Mouse (Mus musculus): Measurements from ENCODE around the gene Csrnp1. TPM values are rescaled to one million over a fixed set of nuclear protein-coding genes. Genes with fewer than 3 reads are reported as not detected.

Csrnp1 gene
- polyA plus RNA-seq (2015; fragmentation: Nextera tagmentation; extraction: Ambion mirVana) = 9.6 and 9.8 TPM in 2 replicates

DNA sequence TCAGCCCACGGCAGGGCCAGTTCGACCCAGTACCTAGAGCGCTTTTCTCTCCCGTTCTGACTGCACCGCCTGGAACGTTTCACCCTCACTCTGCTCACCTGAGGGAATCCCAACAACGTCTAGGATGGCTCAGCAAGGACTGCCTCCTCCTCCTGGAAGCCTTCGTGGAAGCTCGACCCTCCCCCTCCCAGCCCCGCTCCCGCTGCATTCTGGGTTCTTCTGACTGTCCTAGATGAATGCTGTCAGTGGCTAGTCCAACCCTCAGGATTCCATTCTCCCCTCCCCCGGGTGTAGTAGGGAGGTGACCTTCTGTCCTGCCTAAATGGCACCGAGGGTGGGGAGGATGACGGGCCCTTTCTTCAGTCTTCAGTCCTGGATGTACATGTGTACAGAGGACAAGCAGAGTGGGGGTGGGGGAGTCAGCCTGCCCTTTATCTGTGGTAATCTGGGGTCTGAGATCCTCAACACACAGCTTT is at the start of gene Csrnp1:
Gene Csrnp1 (minus strand): TSS at position 123 of the 476 bp plus-strand sequence.
- Histone ChIP-seq H3K4me3 (ENCODE audit: low read length) (peak within 1 kb of the TSS; percentile 82), H3K4me2 (ENCODE audit: low read depth, low read length) (peak within 1 kb of the TSS; percentile 91), H3K27ac (ENCODE audit: low read length) (peak within 1 kb of the TSS; percentile 100), H3K27me3 (ENCODE audit: control insufficient read depth, insufficient read depth, low read depth, low read length) (no peaks in the 10 kb centered on the region), H3K9me3 (ENCODE audit: control insufficient read depth, low read length) (no peaks in the 10 kb centered on the region), H3K9ac (ENCODE audit: low read length) (peak within 1 kb of the TSS; percentile 87), H3K36me3 (ENCODE audit: control insufficient read depth, insufficient read depth, low read length) (no peaks in the 10 kb centered on the region), H3K4me1 (replicated peaks; ENCODE audit: control insufficient read depth, insufficient read depth, low read length) (peaks cover 39% of the 10 kb centered on the region)
- 5% methylated on average over 14 of the region's 14 CpGs for WGBS
- ATAC-seq (ENCODE audit: low read depth) = no peak

DNA sequence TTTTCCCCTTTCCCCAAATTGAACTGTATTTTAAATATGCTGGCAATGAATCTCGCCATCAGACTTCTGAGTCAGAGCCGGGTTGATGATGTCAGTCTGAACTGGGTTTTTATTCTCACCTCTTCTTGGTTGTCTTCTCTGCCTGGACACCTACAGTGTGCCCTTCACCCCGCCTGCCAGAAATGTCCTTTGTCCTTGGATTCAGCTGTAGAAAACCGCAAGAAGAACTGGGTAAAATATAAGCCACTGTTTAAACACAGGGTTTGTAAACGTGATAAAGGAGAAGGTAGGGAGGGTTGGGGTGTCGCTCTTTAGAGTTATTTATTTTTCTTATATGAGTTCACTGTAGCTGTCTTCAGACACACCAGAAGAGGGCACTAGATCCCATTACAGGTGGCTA is 48.3 kb upstream of the Csrnp1 start:
- no peaks in the 10 kb centered on the region for H3K27me3 ChIP-seq (ENCODE audit: control insufficient read depth, insufficient read depth, low read depth, low read length)
- no peak for ATAC-seq (ENCODE audit: low read depth)
- 60% methylated on average over 6 of the region's 6 CpGs for WGBS
- no peak overlapping the region for H3K27ac ChIP-seq (ENCODE audit: low read length)
- no peaks in the 10 kb centered on the region for H3K36me3 ChIP-seq (ENCODE audit: control insufficient read depth, insufficient read depth, low read length)
- no peaks in the 10 kb centered on the region for H3K9me3 ChIP-seq (ENCODE audit: control insufficient read depth, low read length)
- H3K4me3 ChIP-seq (ENCODE audit: low read length) = no peak overlapping the region
- H3K4me2 ChIP-seq (ENCODE audit: low read depth, low read length) = no peak overlapping the region
- H3K9ac ChIP-seq (ENCODE audit: low read length) = no peak overlapping the region
- no peaks in the 10 kb centered on the region for H3K4me1 ChIP-seq (replicated peaks; ENCODE audit: control insufficient read depth, insufficient read depth, low read length)

DNA sequence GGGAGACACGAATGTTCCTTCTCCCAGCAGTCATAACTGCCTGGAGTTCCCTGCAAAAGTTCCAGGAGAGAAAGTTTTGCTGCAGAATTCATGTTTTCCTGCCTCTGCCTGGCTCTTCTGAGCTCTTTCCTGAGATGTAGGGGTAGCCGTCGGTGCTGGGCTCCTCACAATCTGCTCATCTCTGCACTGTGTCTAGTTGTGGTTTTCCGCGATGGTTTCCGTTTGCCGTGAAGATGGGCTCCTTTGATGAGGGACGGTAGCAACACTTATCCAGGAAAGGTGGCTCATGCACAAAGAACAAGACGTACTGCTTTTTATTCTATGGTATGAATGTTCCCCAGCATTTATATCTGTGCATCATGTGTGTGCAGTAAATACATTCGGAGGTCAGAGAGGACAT is 46.0 kb upstream of the Csrnp1 start:
- Histone ChIP-seq H3K27ac (ENCODE audit: low read length) (no peak overlapping the region), H3K27me3 (ENCODE audit: control insufficient read depth, insufficient read depth, low read depth, low read length) (no peaks in the 10 kb centered on the region), H3K4me3 (ENCODE audit: low read length) (no peak overlapping the region), H3K4me1 (replicated peaks; ENCODE audit: control insufficient read depth, insufficient read depth, low read length) (no peaks in the 10 kb centered on the region), H3K36me3 (ENCODE audit: control insufficient read depth, insufficient read depth, low read length) (no peaks in the 10 kb centered on the region), H3K4me2 (ENCODE audit: low read depth, low read length) (no peak overlapping the region), H3K9me3 (ENCODE audit: control insufficient read depth, low read length) (no peaks in the 10 kb centered on the region), H3K9ac (ENCODE audit: low read length) (no peak overlapping the region)
- ATAC-seq (ENCODE audit: low read depth) = no peak
- WGBS = 79% methylated on average over 10 of the region's 10 CpGs

DNA sequence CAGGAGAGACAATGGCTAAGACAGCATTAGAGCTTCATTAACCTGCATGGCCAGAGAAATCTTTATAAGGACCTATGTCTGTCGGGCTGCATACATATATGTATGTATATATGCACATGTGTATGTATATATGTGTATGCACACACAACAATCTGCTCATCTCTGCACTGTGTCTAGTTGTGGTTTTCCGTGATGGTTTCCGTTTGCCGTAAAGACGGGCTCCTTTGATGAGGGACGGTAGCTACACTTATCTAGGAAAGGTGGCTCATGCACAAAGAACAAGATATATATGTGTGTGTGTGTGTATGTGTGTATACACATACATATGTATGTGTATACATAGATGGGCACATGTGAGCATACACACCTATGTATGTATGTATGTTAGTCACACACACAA is 45.4 kb upstream of the Csrnp1 start:
- no peaks in the 10 kb centered on the region for H3K36me3 ChIP-seq (ENCODE audit: control insufficient read depth, insufficient read depth, low read length)
- H3K27ac ChIP-seq (ENCODE audit: low read length) = no peak overlapping the region
- no peaks in the 10 kb centered on the region for H3K27me3 ChIP-seq (ENCODE audit: control insufficient read depth, insufficient read depth, low read depth, low read length)
- no peak for ATAC-seq (ENCODE audit: low read depth)
- H3K4me1 ChIP-seq (replicated peaks; ENCODE audit: control insufficient read depth, insufficient read depth, low read length) = no peaks in the 10 kb centered on the region
- H3K9me3 ChIP-seq (ENCODE audit: control insufficient read depth, low read length) = no peaks in the 10 kb centered on the region
- no peak overlapping the region for H3K4me3 ChIP-seq (ENCODE audit: low read length)
- H3K9ac ChIP-seq (ENCODE audit: low read length) = no peak overlapping the region
- WGBS = 85% methylated on average over 6 of the region's 6 CpGs
- H3K4me2 ChIP-seq (ENCODE audit: low read depth, low read length) = no peak overlapping the region

GRCm38 (mm10) chr9:120027401-120028151 is 43.1 kb upstream of the Csrnp1 start:
- ATAC-seq (ENCODE audit: low read depth) = peak; percentile 63
- Histone ChIP-seq H3K9me3 (ENCODE audit: control insufficient read depth, low read length) (no peaks in the 10 kb centered on the region), H3K9ac (ENCODE audit: low read length) (no peak overlapping the region), H3K27me3 (ENCODE audit: control insufficient read depth, insufficient read depth, low read depth, low read length) (no peaks in the 10 kb centered on the region), H3K27ac (ENCODE audit: low read length) (no peak overlapping the region), H3K4me2 (ENCODE audit: low read depth, low read length) (no peak overlapping the region), H3K4me1 (replicated peaks; ENCODE audit: control insufficient read depth, insufficient read depth, low read length) (no peaks in the 10 kb centered on the region), H3K36me3 (ENCODE audit: control insufficient read depth, insufficient read depth, low read length) (no peaks in the 10 kb centered on the region), H3K4me3 (ENCODE audit: low read length) (no peak overlapping the region)
- 23% methylated on average over 14 of the region's 14 CpGs for WGBS

DNA sequence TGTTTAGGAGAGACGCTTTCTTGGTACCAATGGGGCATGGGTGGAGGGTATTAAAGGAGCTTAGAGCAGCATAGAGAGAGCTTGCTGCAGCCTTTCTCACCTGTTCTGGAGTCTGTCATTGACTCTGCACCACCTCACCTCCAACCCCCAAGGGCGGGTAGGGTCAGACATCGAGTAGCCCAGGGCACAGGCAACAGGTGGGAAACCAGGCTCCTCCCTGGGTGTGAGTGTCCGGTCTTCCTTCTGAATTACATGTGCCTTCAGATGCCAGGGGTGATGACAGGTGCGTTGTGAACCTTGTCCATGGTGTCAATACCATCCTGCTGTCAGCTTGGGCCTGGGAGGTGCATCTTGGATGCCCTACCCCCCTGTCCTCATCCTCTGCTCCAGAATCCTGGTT is 40.2 kb upstream of the Csrnp1 start:
- no peak overlapping the region for H3K27ac ChIP-seq (ENCODE audit: low read length)
- H3K27me3 ChIP-seq (ENCODE audit: control insufficient read depth, insufficient read depth, low read depth, low read length) = no peaks in the 10 kb centered on the region
- no peak overlapping the region for H3K4me3 ChIP-seq (ENCODE audit: low read length)
- H3K4me1 ChIP-seq (replicated peaks; ENCODE audit: control insufficient read depth, insufficient read depth, low read length) = peaks cover 4% of the 10 kb centered on the region; the same call in 1 of the 2 replicates
- H3K4me2 ChIP-seq (ENCODE audit: low read depth, low read length) = no peak overlapping the region
- H3K36me3 ChIP-seq (ENCODE audit: control insufficient read depth, insufficient read depth, low read length) = no peaks in the 10 kb centered on the region
- 88% methylated on average over 5 of the region's 5 CpGs for WGBS
- no peak overlapping the region for H3K9ac ChIP-seq (ENCODE audit: low read length)
- no peak for ATAC-seq (ENCODE audit: low read depth)
- H3K9me3 ChIP-seq (ENCODE audit: control insufficient read depth, low read length) = no peaks in the 10 kb centered on the region

DNA sequence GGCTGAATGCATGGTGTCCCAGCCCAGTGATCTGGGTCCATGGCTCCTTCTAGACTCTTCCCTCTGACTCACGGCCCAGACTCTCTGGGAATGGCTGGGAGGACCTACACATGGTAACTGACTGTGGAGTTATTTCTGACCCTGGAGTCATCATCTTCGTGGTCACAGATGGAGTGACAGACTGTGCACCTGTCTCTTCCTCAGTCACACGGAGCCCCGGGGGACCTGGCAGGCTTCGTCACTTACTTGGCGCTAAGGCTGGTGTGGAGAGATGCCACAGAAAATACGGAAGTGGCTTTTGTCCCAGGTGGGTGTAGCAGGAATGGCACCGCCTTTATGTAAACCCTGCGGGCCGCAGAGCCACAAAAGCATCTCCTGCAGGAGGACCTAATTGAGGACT is 39.7 kb upstream of the Csrnp1 start:
- Histone ChIP-seq H3K27ac (ENCODE audit: low read length) (no peak overlapping the region), H3K36me3 (ENCODE audit: control insufficient read depth, insufficient read depth, low read length) (no peaks in the 10 kb centered on the region), H3K9ac (ENCODE audit: low read length) (no peak overlapping the region), H3K9me3 (ENCODE audit: control insufficient read depth, low read length) (no peaks in the 10 kb centered on the region), H3K4me3 (ENCODE audit: low read length) (no peak overlapping the region), H3K4me1 (replicated peaks; ENCODE audit: control insufficient read depth, insufficient read depth, low read length) (peaks cover 4% of the 10 kb centered on the region; the same call in 1 of the 2 replicates), H3K27me3 (ENCODE audit: control insufficient read depth, insufficient read depth, low read depth, low read length) (no peaks in the 10 kb centered on the region), H3K4me2 (ENCODE audit: low read depth, low read length) (no peak overlapping the region)
- ATAC-seq (ENCODE audit: low read depth) = no peak
- WGBS = 69% methylated on average over 10 of the region's 10 CpGs

DNA sequence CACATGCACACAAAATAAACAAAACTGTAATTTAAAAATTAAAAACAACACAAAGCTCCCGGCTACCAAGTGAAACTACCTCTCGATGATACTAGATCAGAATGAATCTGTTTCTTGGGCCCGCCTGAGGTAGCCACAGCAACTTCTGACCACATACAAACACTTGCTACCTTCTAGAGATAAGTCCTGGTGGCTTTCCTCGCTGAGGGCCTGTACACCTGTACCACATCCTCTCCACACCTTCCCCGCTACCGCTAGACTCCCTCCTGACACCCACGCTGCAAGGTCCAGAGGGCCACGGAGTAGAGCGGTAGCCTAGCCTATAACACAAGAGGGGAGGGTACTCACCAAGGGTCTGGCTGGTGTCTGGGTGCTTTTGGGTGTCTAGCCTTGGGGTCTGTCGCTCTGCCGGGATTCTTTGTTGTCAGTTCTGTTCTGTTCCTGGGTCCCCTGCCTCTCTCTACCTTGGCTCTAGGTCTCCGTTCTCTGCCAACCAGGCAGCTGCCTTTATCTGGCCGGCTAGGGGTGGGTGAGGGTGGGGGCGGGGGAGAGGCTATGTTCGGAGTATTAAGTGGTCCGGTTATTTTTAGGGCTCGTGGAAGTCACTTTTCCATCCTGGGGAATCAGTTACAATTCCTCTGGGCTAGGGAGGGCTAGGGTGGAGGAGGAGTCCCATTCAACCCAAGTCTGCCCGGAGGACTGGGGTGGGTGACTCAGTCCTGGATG is 38.8 kb upstream of the Csrnp1 start, which contains the start of gene Xirp1:
Gene Xirp1 (minus strand): TSS at position 513 of the 726 bp plus-strand sequence.
- Histone ChIP-seq H3K27ac (ENCODE audit: low read length) (0 out of 2 replicates have a peak within 1 kb of the TSS, but pooled peaks have one; percentile 6), H3K4me2 (ENCODE audit: low read depth, low read length) (no peak within 1 kb of the TSS), H3K27me3 (ENCODE audit: control insufficient read depth, insufficient read depth, low read depth, low read length) (no peaks in the 10 kb centered on the region), H3K4me1 (replicated peaks; ENCODE audit: control insufficient read depth, insufficient read depth, low read length) (peaks cover 4% of the 10 kb centered on the region; the same call in 1 of the 2 replicates), H3K36me3 (ENCODE audit: control insufficient read depth, insufficient read depth, low read length) (no peaks in the 10 kb centered on the region), H3K4me3 (ENCODE audit: low read length) (no peak within 1 kb of the TSS), H3K9ac (ENCODE audit: low read length) (no peak within 1 kb of the TSS), H3K9me3 (ENCODE audit: control insufficient read depth, low read length) (no peaks in the 10 kb centered on the region)
- WGBS = 73% methylated on average over 18 of the region's 18 CpGs
- no peak for ATAC-seq (ENCODE audit: low read depth)

DNA sequence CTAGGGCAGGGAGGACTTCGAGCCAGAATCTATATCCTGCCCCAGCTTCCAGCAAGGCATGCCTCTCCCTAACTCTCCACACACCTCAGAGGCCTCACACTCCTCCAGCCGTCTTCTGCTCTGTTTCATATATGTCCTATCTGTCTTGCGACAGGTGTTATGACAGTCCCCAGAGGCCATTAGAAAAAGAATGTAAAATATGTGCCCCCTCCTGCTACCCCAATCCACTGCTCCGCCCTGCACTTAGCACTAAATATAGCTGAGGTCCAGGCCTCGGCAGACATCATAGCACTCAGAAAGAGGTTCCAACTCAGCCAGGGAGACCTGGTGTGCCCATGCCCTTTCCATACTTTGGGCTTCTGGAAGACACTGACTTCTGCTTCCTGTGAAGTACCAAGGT is 36.7 kb upstream of the Csrnp1 start:
- H3K4me2 ChIP-seq (ENCODE audit: low read depth, low read length) = no peak overlapping the region
- no peak overlapping the region for H3K4me3 ChIP-seq (ENCODE audit: low read length)
- no peaks in the 10 kb centered on the region for H3K9me3 ChIP-seq (ENCODE audit: control insufficient read depth, low read length)
- H3K36me3 ChIP-seq (ENCODE audit: control insufficient read depth, insufficient read depth, low read length) = no peaks in the 10 kb centered on the region
- H3K9ac ChIP-seq (ENCODE audit: low read length) = no peak overlapping the region
- 0 out of 2 replicates have a peak, but pooled peaks have one; percentile 8 for ATAC-seq (ENCODE audit: low read depth)
- WGBS = 43% methylated on average over 5 of the region's 5 CpGs
- no peak overlapping the region for H3K27ac ChIP-seq (ENCODE audit: low read length)
- H3K4me1 ChIP-seq (replicated peaks; ENCODE audit: control insufficient read depth, insufficient read depth, low read length) = peaks cover 4% of the 10 kb centered on the region; the same call in 1 of the 2 replicates
- no peaks in the 10 kb centered on the region for H3K27me3 ChIP-seq (ENCODE audit: control insufficient read depth, insufficient read depth, low read depth, low read length)
